Mouse (Mus musculus) embryonic fibroblast, embryonic 13.5 days (primary cell): ENCODE data around the gene H2al2a.

Source experiments
- CTCF ChIP-seq: IDR thresholded peaks from 2 replicates; pipeline ENCODE4 v1.5.1; 2011; ENCODE audit warnings: mild to moderate bottlenecking, control low read depth, low read length, moderate library complexity, borderline replicate concordance; ENCODE audit not compliant: insufficient read depth
- POLR2A ChIP-seq: IDR thresholded peaks from 2 replicates; pipeline ENCODE4 v1.6.1; 2011; ENCODE audit warnings: low read depth, mild to moderate bottlenecking, control low read depth, low read length, moderate library complexity

DNA sequence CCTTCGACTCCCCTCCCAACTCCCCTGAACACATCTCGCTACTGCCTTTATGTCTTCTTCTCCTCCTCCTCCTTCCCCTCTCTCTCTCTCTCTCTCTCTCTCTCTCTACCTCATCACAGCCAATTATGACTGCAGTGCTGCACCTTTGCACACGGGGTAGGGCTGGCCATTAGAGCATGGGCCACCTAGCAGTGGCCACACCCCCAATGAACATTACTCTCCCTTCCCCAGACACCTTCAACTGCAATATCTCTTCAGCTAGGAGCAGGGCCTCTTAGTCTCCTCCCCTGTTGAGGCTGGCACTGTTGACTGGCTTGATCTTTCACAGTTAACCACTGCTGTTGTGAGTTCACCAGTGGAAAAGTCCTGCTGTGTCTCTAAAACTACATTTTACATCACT, 10.1 kb downstream of the H2al2a start:
- TF ChIP-seq CTCF, result no peak
- no peak for TF ChIP-seq POLR2A
